Mouse (Mus musculus): ENCODE measurements at regions not wholly inside any gene's neighbourhood (a gene's known extent, or its start where the extent isn't known, plus 50 kb on each side); places are given as distances from the start of the nearest gene placed in this dataset.

DNA sequence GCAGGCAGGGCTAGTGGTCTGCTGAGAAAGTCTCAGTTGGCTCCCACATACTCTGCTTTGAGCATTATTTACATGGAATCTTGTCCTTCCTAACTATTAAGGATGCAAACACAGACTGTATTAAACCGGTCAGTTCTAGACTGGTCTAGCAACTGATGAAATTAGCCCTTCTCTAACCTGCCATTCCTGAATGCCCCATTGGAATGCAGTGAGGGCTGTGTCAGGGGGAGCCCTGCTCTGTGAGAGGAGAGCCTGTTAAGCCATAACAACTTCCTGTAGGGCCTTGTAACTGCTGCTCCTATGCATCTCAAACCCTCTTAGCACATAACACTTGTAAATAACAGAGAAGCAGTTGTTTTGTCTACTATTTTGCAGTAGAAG, 114.7 kb upstream of the Peli2 start:
- TF ChIP-seq CTCF (IDR thresholded peaks at IDR 0.05; ENCODE audit: low read depth) = no peak
- TF ChIP-seq EP300 (IDR thresholded peaks at IDR 0.05; ENCODE audit: low read depth) = no peak

Measured in liver, embryonic 14.5 days (tissue).